Mouse (Mus musculus): ENCODE measurements around the gene Selenos. TPM values are rescaled to one million over a fixed set of nuclear protein-coding genes. Genes with fewer than 3 reads are reported as not detected.

Gene Selenos
- polyA plus RNA-seq, 1 experiment from 2014 or later: 85.9 TPM

- Histone ChIP-seq H3K4me2 (no peak overlapping the region), H3K4me1 (ENCODE audit: control insufficient read depth, insufficient read depth, low read length) (no peaks in the 10 kb centered on the region), H3K27me3 (ENCODE audit: control insufficient read depth, insufficient read depth, low read length) (no peaks in the 10 kb centered on the region), H3K9ac (ENCODE audit: low read length) (no peak overlapping the region), H3K36me3 (ENCODE audit: control insufficient read depth, insufficient read depth, low read length) (0 out of 2 replicates have a peak, but pooled peaks cover 6% of the 10 kb centered on the region), H3K27ac (ENCODE audit: low read depth, low read length) (no peak overlapping the region), H3K4me3 (ENCODE audit: low read depth, low read length) (no peak overlapping the region), H3K9me3 (ENCODE audit: control insufficient read depth, low read length) (no peaks in the 10 kb centered on the region)
- DNase-seq (ENCODE audit: low spot score, missing footprints) (no peak), ATAC-seq (ENCODE audit: low FRiP score) (no peak)
- WGBS: 79% methylated on average over 5 of the region's 5 CpGs
Observed at GRCm38 (mm10) chr7:66094141-66094540, 14.7 kb downstream of the Selenos start.

GRCm38 (mm10) chr7:66098803-66099202 is 19.4 kb downstream of the Selenos start:
- no peak overlapping the region for H3K27ac ChIP-seq (ENCODE audit: low read depth, low read length)
- no peak overlapping the region for H3K4me3 ChIP-seq (ENCODE audit: low read depth, low read length)
- H3K4me2 ChIP-seq: no peak overlapping the region
- DNase-seq (ENCODE audit: low spot score, missing footprints) (no peak), ATAC-seq (ENCODE audit: low FRiP score) (no peak)
- no peaks in the 10 kb centered on the region for H3K9me3 ChIP-seq (ENCODE audit: control insufficient read depth, low read length)
- no peaks in the 10 kb centered on the region for H3K27me3 ChIP-seq (ENCODE audit: control insufficient read depth, insufficient read depth, low read length)
- H3K36me3 ChIP-seq (ENCODE audit: control insufficient read depth, insufficient read depth, low read length): no peaks in the 10 kb centered on the region
- WGBS: 84% methylated on average over 7 of the region's 7 CpGs
- H3K9ac ChIP-seq (ENCODE audit: low read length): no peak overlapping the region
- no peaks in the 10 kb centered on the region for H3K4me1 ChIP-seq (ENCODE audit: control insufficient read depth, insufficient read depth, low read length)

- Histone ChIP-seq H3K9ac (ENCODE audit: low read length) (no peak overlapping the region), H3K9me3 (ENCODE audit: control insufficient read depth, low read length) (no peaks in the 10 kb centered on the region), H3K36me3 (ENCODE audit: control insufficient read depth, insufficient read depth, low read length) (no peaks in the 10 kb centered on the region), H3K4me3 (ENCODE audit: low read depth, low read length) (no peak overlapping the region), H3K4me1 (ENCODE audit: control insufficient read depth, insufficient read depth, low read length) (no peaks in the 10 kb centered on the region), H3K27me3 (ENCODE audit: control insufficient read depth, insufficient read depth, low read length) (no peaks in the 10 kb centered on the region), H3K4me2 (no peak overlapping the region), H3K27ac (ENCODE audit: low read depth, low read length) (no peak overlapping the region)
- 8% methylated on average over 4 of the region's 4 CpGs for WGBS
- DNase-seq (ENCODE audit: low spot score, missing footprints): peak; percentile 94
- no peak for ATAC-seq (ENCODE audit: low FRiP score)
Observed at GRCm38 (mm10) chr7:66101866-66102265, 22.4 kb downstream of the Selenos start.

- H3K9ac ChIP-seq (ENCODE audit: low read length): no peak overlapping the region
- ATAC-seq (ENCODE audit: low FRiP score): no peak
- H3K27me3 ChIP-seq (ENCODE audit: control insufficient read depth, insufficient read depth, low read length): no peaks in the 10 kb centered on the region
- no peaks in the 10 kb centered on the region for H3K9me3 ChIP-seq (ENCODE audit: control insufficient read depth, low read length)
- no peak for DNase-seq (ENCODE audit: low spot score, missing footprints)
- no peaks in the 10 kb centered on the region for H3K36me3 ChIP-seq (ENCODE audit: control insufficient read depth, insufficient read depth, low read length)
- H3K4me1 ChIP-seq (ENCODE audit: control insufficient read depth, insufficient read depth, low read length): no peaks in the 10 kb centered on the region
- H3K4me3 ChIP-seq (ENCODE audit: low read depth, low read length): no peak overlapping the region
- 90% methylated on average over 5 of the region's 5 CpGs for WGBS
- no peak overlapping the region for H3K4me2 ChIP-seq
- no peak overlapping the region for H3K27ac ChIP-seq (ENCODE audit: low read depth, low read length)
Observed at GRCm38 (mm10) chr7:66104531-66104930, 25.1 kb downstream of the Selenos start.

GRCm38 (mm10) chr7:66105771-66106170 is 26.3 kb downstream of the Selenos start:
- Histone ChIP-seq H3K9me3 (ENCODE audit: control insufficient read depth, low read length) (no peaks in the 10 kb centered on the region), H3K9ac (ENCODE audit: low read length) (no peak overlapping the region), H3K36me3 (ENCODE audit: control insufficient read depth, insufficient read depth, low read length) (no peaks in the 10 kb centered on the region), H3K27ac (ENCODE audit: low read depth, low read length) (no peak overlapping the region), H3K4me3 (ENCODE audit: low read depth, low read length) (no peak overlapping the region), H3K4me2 (no peak overlapping the region), H3K4me1 (ENCODE audit: control insufficient read depth, insufficient read depth, low read length) (peaks cover under 1% of the 10 kb centered on the region; the same call in 1 of the 2 replicates), H3K27me3 (ENCODE audit: control insufficient read depth, insufficient read depth, low read length) (no peaks in the 10 kb centered on the region)
- DNase-seq (ENCODE audit: low spot score, missing footprints): no peak
- 71% methylated on average over 4 of the region's 4 CpGs for WGBS
- ATAC-seq (ENCODE audit: low FRiP score): no peak

GRCm38 (mm10) chr7:66106581-66107056 is 27.2 kb downstream of the Selenos start:
- Histone ChIP-seq H3K4me1 (ENCODE audit: control insufficient read depth, insufficient read depth, low read length) (peaks cover 6% of the 10 kb centered on the region; the same call in 1 of the 2 replicates), H3K36me3 (ENCODE audit: control insufficient read depth, insufficient read depth, low read length) (no peaks in the 10 kb centered on the region), H3K27ac (ENCODE audit: low read depth, low read length) (no peak overlapping the region), H3K4me2 (no peak overlapping the region), H3K9ac (ENCODE audit: low read length) (no peak overlapping the region), H3K9me3 (ENCODE audit: control insufficient read depth, low read length) (no peaks in the 10 kb centered on the region), H3K4me3 (ENCODE audit: low read depth, low read length) (no peak overlapping the region), H3K27me3 (ENCODE audit: control insufficient read depth, insufficient read depth, low read length) (no peaks in the 10 kb centered on the region)
- 83% methylated on average over 7 of the region's 7 CpGs for WGBS
- ATAC-seq (ENCODE audit: low FRiP score) (no peak), DNase-seq (ENCODE audit: low spot score, missing footprints) (no peak)

- H3K4me3 ChIP-seq (ENCODE audit: low read depth, low read length): no peak overlapping the region
- ATAC-seq (ENCODE audit: low FRiP score) (no peak), DNase-seq (ENCODE audit: low spot score, missing footprints) (no peak)
- H3K27me3 ChIP-seq (ENCODE audit: control insufficient read depth, insufficient read depth, low read length): no peaks in the 10 kb centered on the region
- no peak overlapping the region for H3K27ac ChIP-seq (ENCODE audit: low read depth, low read length)
- H3K9ac ChIP-seq (ENCODE audit: low read length): no peak overlapping the region
- 83% methylated on average over 11 of the region's 11 CpGs for WGBS
- H3K4me2 ChIP-seq: no peak overlapping the region
- H3K4me1 ChIP-seq (ENCODE audit: control insufficient read depth, insufficient read depth, low read length): peaks cover 8% of the 10 kb centered on the region; the same call in 1 of the 2 replicates
- no peaks in the 10 kb centered on the region for H3K36me3 ChIP-seq (ENCODE audit: control insufficient read depth, insufficient read depth, low read length)
- H3K9me3 ChIP-seq (ENCODE audit: control insufficient read depth, low read length): no peaks in the 10 kb centered on the region
Observed at GRCm38 (mm10) chr7:66107206-66107605, 27.8 kb downstream of the Selenos start.

- no peak overlapping the region for H3K9ac ChIP-seq (ENCODE audit: low read length)
- no peak overlapping the region for H3K4me3 ChIP-seq (ENCODE audit: low read depth, low read length)
- no peaks in the 10 kb centered on the region for H3K9me3 ChIP-seq (ENCODE audit: control insufficient read depth, low read length)
- peaks cover 8% of the 10 kb centered on the region; the same call in 1 of the 2 replicates for H3K4me1 ChIP-seq (ENCODE audit: control insufficient read depth, insufficient read depth, low read length)
- DNase-seq (ENCODE audit: low spot score, missing footprints): no peak
- 14% methylated on average over 7 of the region's 7 CpGs for WGBS
- no peak overlapping the region for H3K27ac ChIP-seq (ENCODE audit: low read depth, low read length)
- no peaks in the 10 kb centered on the region for H3K36me3 ChIP-seq (ENCODE audit: control insufficient read depth, insufficient read depth, low read length)
- no peak for ATAC-seq (ENCODE audit: low FRiP score)
- no peak overlapping the region for H3K4me2 ChIP-seq
- H3K27me3 ChIP-seq (ENCODE audit: control insufficient read depth, insufficient read depth, low read length): no peaks in the 10 kb centered on the region
Observed at GRCm38 (mm10) chr7:66107930-66108329, 28.5 kb downstream of the Selenos start.

GRCm38 (mm10) chr7:66108961-66109854 is 29.8 kb downstream of the Selenos start, which contains the start of gene Chsy1:
Chsy1 (plus strand) TSS chr7:66109515.
- peak; percentile 98 for DNase-seq (ENCODE audit: low spot score, missing footprints)
- Histone ChIP-seq H3K4me1 (ENCODE audit: control insufficient read depth, insufficient read depth, low read length) (peaks cover 10% of the 10 kb centered on the region; the same call in 1 of the 2 replicates), H3K4me2 (peak within 1 kb of the TSS; percentile 80), H3K27me3 (ENCODE audit: control insufficient read depth, insufficient read depth, low read length) (no peaks in the 10 kb centered on the region), H3K4me3 (ENCODE audit: low read depth, low read length) (peak within 1 kb of the TSS; percentile 91), H3K27ac (ENCODE audit: low read depth, low read length) (peak within 1 kb of the TSS; percentile 90), H3K36me3 (ENCODE audit: control insufficient read depth, insufficient read depth, low read length) (no peaks in the 10 kb centered on the region), H3K9ac (ENCODE audit: low read length) (peak within 1 kb of the TSS; percentile 93), H3K9me3 (ENCODE audit: control insufficient read depth, low read length) (no peaks in the 10 kb centered on the region)
- peak; percentile 92 for ATAC-seq (ENCODE audit: low FRiP score)
- under 1% methylated on average over 95 of the region's 123 CpGs for WGBS
